Mouse (Mus musculus): Measurements from ENCODE around the gene Gm32802. TPM values are rescaled to one million over a fixed set of nuclear protein-coding genes. Genes with fewer than 3 reads are reported as not detected.
"Not testable (repeated sequence)": the region's sequence is repeated elsewhere in the genome, so short reads cannot be mapped to it uniquely, and the experiment has no call there.

Gm32802 gene
- polyA plus RNA-seq, 1 experiment from 2014 or later = not detected

- ATAC-seq (ENCODE audit: low read depth) = no peak
- Histone ChIP-seq H3K4me1 (replicated peaks) (no peaks in the 10 kb centered on the region), H3K4me2 (no peak within 1 kb of the TSS), H3K9ac (no peak within 1 kb of the TSS), H3K4me3 (replicated peaks) (no peak within 1 kb of the TSS), H3K36me3 (no peaks in the 10 kb centered on the region), H3K27ac (no peak within 1 kb of the TSS), H3K9me3 (replicated peaks) (no peaks in the 10 kb centered on the region), H3K27me3 (no peaks in the 10 kb centered on the region)
- DNase-seq = no peak
- WGBS (ENCODE audit: insufficient replicate concordance) = 70% methylated on average over 6 of the region's 6 CpGs
Measured at GRCm38 (mm10) chr10:118294938-118295337, 36.5 kb downstream of the Gm32802 start, which contains the start of gene Iltifb. TSS of gene Iltifb (minus strand) at chr10:118295038.

GRCm38 (mm10) chr10:118302133-118302532 is 43.6 kb downstream of the Gm32802 start:
- WGBS (ENCODE audit: insufficient replicate concordance) = 31% methylated on average over 2 of the region's 2 CpGs
- not testable (repeated sequence) for H3K27ac ChIP-seq; H3K4me3 ChIP-seq (replicated peaks); ATAC-seq (ENCODE audit: low read depth); H3K4me1 ChIP-seq (replicated peaks); H3K4me2 ChIP-seq; H3K27me3 ChIP-seq; DNase-seq; H3K9me3 ChIP-seq (replicated peaks); H3K9ac ChIP-seq; H3K36me3 ChIP-seq

Other genes starting within 250 kb of the Gm32802 start
- 10.7 and 13.9 TPM in 2 replicates for gene Mdm1, start 116.9 kb upstream of the Gm32802 start, polyA plus RNA-seq (2015; fragmentation: Nextera tagmentation; extraction: Ambion mirVana)
- gene Il22, start 53.7 kb upstream of the Gm32802 start, polyA plus RNA-seq (2015; fragmentation: Nextera tagmentation; extraction: Ambion mirVana) = not detected in 2 replicates
- gene Gm32717, start 17.9 kb upstream of the Gm32802 start, polyA plus RNA-seq (2015; fragmentation: Nextera tagmentation; extraction: Ambion mirVana) = not detected in 2 replicates
- gene Iltifb, start 36.4 kb downstream of the Gm32802 start, polyA plus RNA-seq (2015; fragmentation: Nextera tagmentation; extraction: Ambion mirVana) = not detected in 2 replicates
- 0.08 TPM in 1 of 2 replicates, not detected in the other for gene Gm9040, start 68.3 kb downstream of the Gm32802 start, polyA plus RNA-seq (2015; fragmentation: Nextera tagmentation; extraction: Ambion mirVana)
- 0.08 TPM in 1 of 2 replicates, not detected in the other for gene Gm9044, start 73.7 kb downstream of the Gm32802 start, polyA plus RNA-seq (2015; fragmentation: Nextera tagmentation; extraction: Ambion mirVana)
- gene Gm9045, start 79.1 kb downstream of the Gm32802 start, polyA plus RNA-seq (2015; fragmentation: Nextera tagmentation; extraction: Ambion mirVana) = 0.07 TPM in 1 of 2 replicates, not detected in the other
- gene Gm9046, start 84.6 kb downstream of the Gm32802 start, polyA plus RNA-seq (2015; fragmentation: Nextera tagmentation; extraction: Ambion mirVana) = not detected in 2 replicates
- not detected in 2 replicates for gene Gm9048, start 90.0 kb downstream of the Gm32802 start, polyA plus RNA-seq (2015; fragmentation: Nextera tagmentation; extraction: Ambion mirVana)
- gene Gm9049, start 95.4 kb downstream of the Gm32802 start, polyA plus RNA-seq (2015; fragmentation: Nextera tagmentation; extraction: Ambion mirVana) = 0.07 TPM in 1 of 2 replicates, not detected in the other
- not detected in 2 replicates for gene Ifng, start 182.4 kb downstream of the Gm32802 start, polyA plus RNA-seq (2015; fragmentation: Nextera tagmentation; extraction: Ambion mirVana)